Mouse (Mus musculus): ENCODE results near the gene Plod3. TPM values are rescaled to one million over a fixed set of nuclear protein-coding genes. Genes with fewer than 3 reads are reported as not detected.
A peak's percentile ranks its signal among the peaks of the same experiment; 100 is the strongest.

Plod3 gene
- polyA plus RNA-seq, 1 experiment, result 44.0 TPM

DNA sequence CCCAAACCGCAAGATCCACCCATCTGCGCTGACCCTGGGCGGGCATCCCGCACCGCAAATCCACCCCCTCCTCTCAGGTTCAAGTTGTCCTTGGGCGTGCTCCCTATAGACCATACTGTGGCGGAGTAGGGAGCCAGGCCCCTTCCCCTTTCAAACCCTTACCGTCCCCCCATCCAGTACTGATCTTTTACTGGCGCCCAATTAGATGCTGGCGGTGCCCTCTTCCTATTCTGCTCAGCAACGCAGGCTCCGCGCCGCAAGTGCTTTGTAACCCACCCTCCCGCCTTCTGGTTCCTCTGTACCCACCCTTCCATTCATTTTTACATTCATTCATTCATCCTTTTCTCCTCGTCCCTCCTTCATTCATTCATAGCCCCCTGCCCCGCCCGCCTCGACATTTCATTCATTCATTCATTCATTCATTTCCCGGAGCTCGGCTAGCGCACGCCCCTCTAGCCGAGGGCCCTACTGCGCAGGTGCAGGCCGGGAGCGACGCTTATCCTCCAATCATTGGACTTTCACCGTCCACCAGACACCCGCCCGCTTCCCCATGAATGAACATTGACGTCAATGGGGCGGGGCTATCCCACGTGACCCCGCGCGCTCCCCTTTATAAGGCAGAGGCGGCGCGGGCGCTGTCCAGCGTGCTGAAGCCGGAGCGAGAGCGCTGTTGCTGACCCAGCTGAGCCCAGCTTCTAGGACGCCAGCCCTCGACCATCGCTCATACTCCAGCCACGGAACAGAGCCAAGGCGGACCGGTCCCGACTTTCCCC, 43.0 kb downstream of the Plod3 start:
- peaks cover 8% of the 10 kb centered on the region; the same call in 1 of the 2 replicates for H3K4me1 ChIP-seq (ENCODE audit: control insufficient read depth, insufficient read depth, low read length)
- WGBS, result 1% methylated on average over 52 of the region's 52 CpGs
- no peak overlapping the region for H3K27ac ChIP-seq (ENCODE audit: insufficient read depth, low read depth, low read length)
- H3K27me3 ChIP-seq (replicated peaks; ENCODE audit: control insufficient read depth, insufficient read depth, low read length), result peaks cover 5% of the 10 kb centered on the region
- TF ChIP-seq CTCF (conservative IDR thresholded peaks at IDR 0.05; ENCODE audit: insufficient read depth, insufficient read length, low read depth, low read length), result no peak
- no peak for TF ChIP-seq POLR2A (IDR thresholded peaks at IDR 0.05; ENCODE audit: low read depth, low read length)
- no peaks in the 10 kb centered on the region for H3K36me3 ChIP-seq (ENCODE audit: control insufficient read depth, insufficient read depth, low read length)
- H3K4me3 ChIP-seq (ENCODE audit: insufficient read depth, low read depth, low read length), result no peak overlapping the region
- DNase-seq, result peak; percentile 96

DNA sequence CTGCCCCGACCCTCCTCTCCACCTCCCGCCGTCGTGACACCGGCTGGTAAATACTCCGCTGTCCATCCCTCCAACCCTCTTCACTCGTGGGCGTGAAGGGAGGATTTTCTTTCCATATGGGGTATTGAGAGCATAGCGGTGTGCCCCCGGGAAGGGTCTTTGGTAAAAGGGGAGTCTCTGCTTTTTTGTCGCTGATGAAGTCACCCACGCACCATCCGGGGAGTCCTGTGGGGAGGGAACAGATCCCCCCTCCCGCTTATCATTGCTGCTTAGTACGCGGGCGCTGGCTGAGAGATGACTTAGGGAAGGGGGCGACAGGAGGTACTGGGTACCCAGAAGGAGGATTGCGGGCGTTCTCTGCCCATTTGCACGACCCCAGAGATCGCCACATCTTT, 43.6 kb downstream of the Plod3 start:
- WGBS, result 16% methylated on average over 22 of the region's 22 CpGs
- H3K27me3 ChIP-seq (replicated peaks; ENCODE audit: control insufficient read depth, insufficient read depth, low read length), result peaks cover 5% of the 10 kb centered on the region
- H3K27ac ChIP-seq (ENCODE audit: insufficient read depth, low read depth, low read length), result no peak overlapping the region
- no peaks in the 10 kb centered on the region for H3K36me3 ChIP-seq (ENCODE audit: control insufficient read depth, insufficient read depth, low read length)
- no peak overlapping the region for H3K4me3 ChIP-seq (ENCODE audit: insufficient read depth, low read depth, low read length)
- no peak for TF ChIP-seq POLR2A (IDR thresholded peaks at IDR 0.05; ENCODE audit: low read depth, low read length)
- no peak for TF ChIP-seq CTCF (conservative IDR thresholded peaks at IDR 0.05; ENCODE audit: insufficient read depth, insufficient read length, low read depth, low read length)
- peaks cover 8% of the 10 kb centered on the region; the same call in 1 of the 2 replicates for H3K4me1 ChIP-seq (ENCODE audit: control insufficient read depth, insufficient read depth, low read length)
- DNase-seq, result no peak

DNA sequence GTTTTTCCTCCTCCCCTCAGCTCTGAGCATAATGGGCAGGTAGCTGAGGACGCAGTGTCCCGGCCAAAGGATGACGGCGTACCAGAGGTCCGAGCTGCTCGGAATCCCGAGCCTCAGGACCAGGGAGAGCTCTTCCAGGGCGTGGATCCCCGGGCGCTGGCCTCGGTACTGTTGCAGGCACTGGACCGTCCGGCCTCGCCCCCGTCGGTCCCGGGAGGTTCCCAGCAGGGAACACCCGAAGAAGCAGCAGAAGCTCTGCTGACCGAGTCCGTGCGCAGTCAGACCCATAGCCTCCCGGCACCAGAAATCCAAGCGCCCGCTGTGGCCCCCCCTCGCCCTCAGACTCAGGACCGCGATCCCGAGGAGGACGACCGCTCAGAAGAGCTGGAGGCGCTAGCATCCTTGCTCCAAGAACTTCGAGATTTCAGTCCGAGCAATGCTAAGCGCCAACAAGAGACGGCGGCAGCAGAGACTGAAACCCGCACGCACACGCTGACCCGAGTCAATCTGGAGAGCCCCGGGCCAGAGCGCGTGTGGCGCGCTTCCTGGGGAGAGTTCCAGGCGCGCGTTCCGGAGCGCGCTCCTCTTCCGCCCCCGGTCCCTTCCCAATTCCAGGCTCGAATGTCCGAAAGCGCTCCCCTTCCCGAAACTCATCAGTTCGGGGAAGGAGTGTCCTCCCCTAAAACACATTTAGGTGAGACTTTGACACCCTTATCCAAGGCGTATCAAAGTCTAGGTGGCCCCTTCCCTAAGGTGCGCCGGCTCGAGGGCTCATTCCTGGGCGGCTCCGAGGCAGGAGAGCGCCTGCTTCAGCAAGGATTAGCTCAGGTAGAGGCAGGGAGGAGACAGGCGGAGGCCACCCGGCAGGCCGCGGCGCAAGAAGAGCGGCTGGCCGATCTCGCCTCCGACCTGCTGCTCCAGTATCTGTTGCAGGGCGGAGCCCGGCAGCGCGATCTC, 44.5 kb downstream of the Plod3 start:
- Histone ChIP-seq H3K27ac (ENCODE audit: insufficient read depth, low read depth, low read length) (no peak overlapping the region), H3K27me3 (replicated peaks; ENCODE audit: control insufficient read depth, insufficient read depth, low read length) (peaks cover 5% of the 10 kb centered on the region), H3K4me3 (ENCODE audit: insufficient read depth, low read depth, low read length) (peak overlapping the region; percentile 42; the same call in 1 of the 2 replicates), H3K36me3 (ENCODE audit: control insufficient read depth, insufficient read depth, low read length) (no peaks in the 10 kb centered on the region), H3K4me1 (ENCODE audit: control insufficient read depth, insufficient read depth, low read length) (peaks cover 8% of the 10 kb centered on the region; the same call in 1 of the 2 replicates)
- no peak for TF ChIP-seq CTCF (conservative IDR thresholded peaks at IDR 0.05; ENCODE audit: insufficient read depth, insufficient read length, low read depth, low read length)
- TF ChIP-seq POLR2A (IDR thresholded peaks at IDR 0.05; ENCODE audit: low read depth, low read length), result no peak
- WGBS, result 1% methylated on average over 78 of the region's 78 CpGs
- peak; percentile 26 for DNase-seq

DNA sequence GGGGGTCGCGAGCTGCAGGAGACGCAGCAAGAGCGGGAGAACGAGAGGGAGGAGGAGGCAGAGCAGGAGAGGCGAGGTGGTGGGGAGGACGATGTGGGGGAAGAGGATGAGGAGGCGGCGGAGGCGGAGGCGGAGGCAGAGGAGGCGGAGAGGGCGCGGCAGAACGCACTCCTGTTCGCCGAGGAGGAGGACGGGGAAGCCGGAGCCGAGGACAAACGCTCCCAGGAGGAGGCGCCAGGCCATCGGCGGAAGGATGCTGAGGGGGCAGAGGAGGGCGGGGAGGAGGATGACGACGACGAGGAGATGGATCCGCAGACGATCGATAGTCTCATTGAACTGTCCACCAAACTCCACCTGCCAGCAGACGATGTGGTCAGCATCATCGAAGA, 45.2 kb downstream of the Plod3 start:
- no peaks in the 10 kb centered on the region for H3K36me3 ChIP-seq (ENCODE audit: control insufficient read depth, insufficient read depth, low read length)
- peak overlapping the region; percentile 42 for H3K4me3 ChIP-seq (ENCODE audit: insufficient read depth, low read depth, low read length)
- WGBS, result 2% methylated on average over 32 of the region's 33 CpGs
- H3K4me1 ChIP-seq (ENCODE audit: control insufficient read depth, insufficient read depth, low read length), result peaks cover 8% of the 10 kb centered on the region; the same call in 1 of the 2 replicates
- no peak for DNase-seq
- no peak overlapping the region for H3K27ac ChIP-seq (ENCODE audit: insufficient read depth, low read depth, low read length)
- no peak for TF ChIP-seq POLR2A (IDR thresholded peaks at IDR 0.05; ENCODE audit: low read depth, low read length)
- no peak for TF ChIP-seq CTCF (conservative IDR thresholded peaks at IDR 0.05; ENCODE audit: insufficient read depth, insufficient read length, low read depth, low read length)
- H3K27me3 ChIP-seq (replicated peaks; ENCODE audit: control insufficient read depth, insufficient read depth, low read length), result peaks cover 5% of the 10 kb centered on the region; the same call in 1 of the 2 replicates

DNA sequence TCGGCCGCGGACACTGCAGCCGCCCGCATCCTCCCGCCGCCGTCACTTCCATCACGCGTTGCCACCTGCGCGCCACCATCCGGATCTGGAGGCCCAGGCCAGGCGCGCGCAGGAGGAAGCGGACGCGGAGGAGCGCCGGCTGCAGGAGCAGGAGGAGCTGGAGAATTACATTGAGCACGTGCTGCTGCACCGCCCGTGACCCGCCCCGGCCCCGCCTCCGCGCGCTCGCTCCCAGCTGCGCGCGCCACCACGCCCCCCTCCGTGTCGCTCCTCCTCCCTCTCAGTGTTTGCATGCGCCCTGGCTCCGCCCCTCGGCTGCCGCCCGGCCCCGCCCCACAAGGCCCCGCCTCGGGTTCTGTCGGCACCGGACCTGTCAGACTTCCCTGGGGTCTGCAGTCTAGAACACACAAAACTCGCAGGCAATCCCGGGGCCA, 45.8 kb downstream of the Plod3 start:
- 2% methylated on average over 39 of the region's 49 CpGs for WGBS
- Histone ChIP-seq H3K36me3 (ENCODE audit: control insufficient read depth, insufficient read depth, low read length) (no peaks in the 10 kb centered on the region), H3K4me3 (ENCODE audit: insufficient read depth, low read depth, low read length) (peak overlapping the region; percentile 42), H3K27ac (ENCODE audit: insufficient read depth, low read depth, low read length) (no peak overlapping the region), H3K4me1 (ENCODE audit: control insufficient read depth, insufficient read depth, low read length) (peaks cover 8% of the 10 kb centered on the region; the same call in 1 of the 2 replicates), H3K27me3 (replicated peaks; ENCODE audit: control insufficient read depth, insufficient read depth, low read length) (peaks cover 5% of the 10 kb centered on the region; the same call in 1 of the 2 replicates)
- no peak for TF ChIP-seq POLR2A (IDR thresholded peaks at IDR 0.05; ENCODE audit: low read depth, low read length)
- DNase-seq, result peak; percentile 94

DNA sequence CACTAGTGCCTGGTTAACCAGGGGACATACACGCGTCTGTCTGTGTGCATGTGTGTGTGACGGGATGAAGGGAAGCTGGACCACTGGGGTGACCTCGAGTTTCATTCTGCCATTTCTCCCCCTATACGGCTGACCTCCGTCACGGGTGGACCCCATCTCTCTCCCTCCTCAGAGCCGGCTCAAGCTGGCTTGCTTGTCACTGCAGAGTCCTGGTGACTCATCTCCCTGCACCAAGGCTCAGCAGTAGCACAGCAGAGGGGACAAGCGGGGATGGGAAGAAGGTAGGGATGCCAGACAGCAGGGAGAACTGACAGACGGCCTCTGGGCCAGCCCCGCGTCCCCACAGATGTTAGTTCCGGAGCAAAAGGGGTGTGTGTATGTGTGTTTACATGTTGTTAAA, 49.4 kb downstream of the Plod3 start:
- H3K36me3 ChIP-seq (ENCODE audit: control insufficient read depth, insufficient read depth, low read length), result no peaks in the 10 kb centered on the region
- no peak overlapping the region for H3K4me3 ChIP-seq (ENCODE audit: insufficient read depth, low read depth, low read length)
- peaks cover 8% of the 10 kb centered on the region; the same call in 1 of the 2 replicates for H3K4me1 ChIP-seq (ENCODE audit: control insufficient read depth, insufficient read depth, low read length)
- no peak overlapping the region for H3K27ac ChIP-seq (ENCODE audit: insufficient read depth, low read depth, low read length)
- 88% methylated on average over 13 of the region's 13 CpGs for WGBS
- no peak for DNase-seq
- TF ChIP-seq POLR2A (IDR thresholded peaks at IDR 0.05; ENCODE audit: low read depth, low read length) (no peak), CTCF (conservative IDR thresholded peaks at IDR 0.05; ENCODE audit: insufficient read depth, insufficient read length, low read depth, low read length) (no peak)
- H3K27me3 ChIP-seq (replicated peaks; ENCODE audit: control insufficient read depth, insufficient read depth, low read length), result no peaks in the 10 kb centered on the region; the same call in 1 of the 2 replicates

Measured in kidney, adult 2 months (tissue).